Mouse (Mus musculus) forebrain, embryonic 14.5 days (tissue): ENCODE measurements around the gene Cep85l. TPM values are rescaled to one million over a fixed set of nuclear protein-coding genes. Genes with fewer than 3 reads are reported as not detected.

Source experiments
- ATAC-seq: fragments of 200-750 bp; cut with Nextera tagmentation; 2 replicates; pipeline ENCODE4 v1.8.0; 2017; ENCODE audit warnings: mild to moderate bottlenecking, moderate library complexity
- DNase-seq: peaks from one replicate; pipeline ENCODE4 v3.0.0-alpha.2; 2015; ENCODE audit warnings: low spot score
- H3K27ac ChIP-seq: fragments of 300-500 bp; sonication (generic); 2 replicates; pipeline ENCODE4 v1.5.1; 2014; ENCODE audit warnings: low read depth, mild to moderate bottlenecking, control low read depth, low read length, moderate library complexity
- H3K27me3 ChIP-seq: fragments of 300-500 bp; sonication (generic); replicated peaks from 2 replicates; pipeline ENCODE4 v1.6.1; 2014; ENCODE audit warnings: low read length, control low read depth, mixed read lengths; ENCODE audit not compliant: control insufficient read depth, insufficient read depth
- H3K36me3 ChIP-seq: fragments of 300-500 bp; sonication (generic); 2 replicates; pipeline ENCODE4 v1.6.1; 2014; ENCODE audit warnings: low read length, control low read depth; ENCODE audit not compliant: control insufficient read depth, insufficient read depth
- H3K4me1 ChIP-seq: fragments of 300-500 bp; sonication (generic); 2 replicates; pipeline ENCODE4 v1.6.1; 2014; ENCODE audit warnings: antibody characterized with exemption, low read length, control low read depth; ENCODE audit not compliant: control insufficient read depth, insufficient read depth
- H3K4me2 ChIP-seq: fragments of 300-500 bp; sonication (generic); 2 replicates; pipeline ENCODE4 v1.6.1; 2014; ENCODE audit warnings: mild to moderate bottlenecking, control low read depth, low read length
- H3K4me3 ChIP-seq: fragments of 300-500 bp; sonication (generic); 2 replicates; pipeline ENCODE4 v1.5.1; 2014; ENCODE audit warnings: low read depth, low read length, control low read depth
- H3K9ac ChIP-seq: fragments of 300-500 bp; sonication (generic); 2 replicates; pipeline ENCODE4 v1.6.1; 2014; ENCODE audit warnings: mild to moderate bottlenecking, low read length, control low read depth, moderate library complexity
- H3K9me3 ChIP-seq: fragments of 300-500 bp; sonication (generic); replicated peaks from 2 replicates; pipeline ENCODE4 v1.6.1; 2016; ENCODE audit warnings: low read length, control low read depth, mixed read lengths; ENCODE audit not compliant: control insufficient read depth
- WGBS: fragments of 180-500 bp; shearing (Covaris S2); extraction: QIAGEN DNeasy Blood & Tissue Kit; methylation state at CpG from one replicate; pipeline ENCODE4 v1.1.7; 2014; 5-methylcytosine and 5-hydroxymethylcytosine counted together
- polyA plus RNA-seq: library from polyadenylated mRNA; unstranded; fragments of >200 nt; fragmentation: Nextera tagmentation; extraction: Ambion mirVana; gene quantifications from 2 replicates; pipeline ENCODE4 v1.2.1, GENCODE M21; 2014

The Cep85l gene
- 10.3 and 12.2 TPM in 2 replicates for polyA plus RNA-seq

DNA sequence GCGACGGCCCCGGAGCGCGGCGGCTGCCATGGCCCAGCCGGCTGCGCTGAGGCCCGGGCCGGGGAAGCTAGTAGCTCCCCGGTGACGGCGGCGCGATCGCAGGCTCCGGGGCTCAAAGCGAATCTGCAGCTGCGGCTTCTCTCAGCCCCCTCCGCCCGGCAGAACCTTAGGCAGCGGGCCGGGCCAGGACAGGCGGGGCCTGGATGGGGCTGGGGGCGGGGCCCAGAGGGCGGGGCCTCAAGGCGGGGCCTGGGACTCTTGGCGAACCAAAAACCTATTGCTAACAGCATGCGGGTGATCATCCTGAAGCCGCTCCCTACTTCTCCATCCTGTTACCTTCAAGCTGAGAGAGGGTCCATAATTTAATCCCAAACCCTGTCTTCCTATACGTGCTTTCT, at the start of gene Cep85l:
Cep85l (minus strand) TSS at position 239 of the 398 bp plus-strand sequence.
- H3K4me1 ChIP-seq, result peaks cover 14% of the 10 kb centered on the region
- under 1% methylated on average over 22 of the region's 31 CpGs for WGBS
- H3K36me3 ChIP-seq, result no peaks in the 10 kb centered on the region
- H3K4me2 ChIP-seq, result peak within 1 kb of the TSS; percentile 65
- peak within 1 kb of the TSS; percentile 98 for H3K9ac ChIP-seq
- ATAC-seq (peak; percentile 99), DNase-seq (peak; percentile 95)
- H3K9me3 ChIP-seq, result no peaks in the 10 kb centered on the region
- no peaks in the 10 kb centered on the region for H3K27me3 ChIP-seq
- peak within 1 kb of the TSS; percentile 89 for H3K4me3 ChIP-seq
- H3K27ac ChIP-seq, result peak within 1 kb of the TSS; percentile 98

DNA sequence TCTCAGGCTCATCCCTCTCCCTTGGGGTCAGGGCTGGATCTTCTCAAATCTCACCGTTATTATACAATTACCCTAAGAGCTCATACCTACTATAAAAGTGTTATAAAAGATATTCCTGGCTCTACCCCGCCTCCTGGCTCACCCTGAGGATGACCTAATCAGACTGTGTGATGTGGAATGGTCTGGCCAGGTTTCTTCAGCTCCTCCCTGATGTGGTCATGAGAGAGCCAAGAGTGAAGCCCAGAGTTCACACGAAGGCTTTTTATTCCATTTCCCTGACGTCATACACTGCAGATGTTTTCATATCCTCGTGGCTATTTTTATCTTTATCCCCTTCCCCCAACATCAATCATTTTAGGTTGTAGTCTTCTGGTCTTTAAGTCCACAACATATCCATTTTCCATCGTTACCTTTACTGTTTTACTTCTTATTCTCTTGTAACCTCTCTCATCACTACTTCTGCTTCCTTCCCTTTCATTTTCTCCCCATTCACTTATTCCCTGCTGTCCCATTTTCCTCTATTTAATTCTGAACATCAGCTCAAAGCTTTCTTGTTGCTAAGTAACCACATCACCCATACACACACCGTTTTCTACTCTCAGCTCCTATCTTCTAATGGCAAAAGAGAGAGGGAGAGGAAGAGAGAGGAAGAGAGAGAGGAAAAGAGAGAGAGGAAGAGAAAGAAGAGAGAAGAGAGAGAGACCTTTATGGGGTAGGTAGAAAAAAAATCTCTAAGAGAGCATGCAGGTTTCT, 49.1 kb upstream of the Cep85l start:
- H3K4me3 ChIP-seq, result no peak overlapping the region
- H3K4me2 ChIP-seq, result no peak overlapping the region
- H3K36me3 ChIP-seq, result no peaks in the 10 kb centered on the region
- ATAC-seq (no peak), DNase-seq (peak; percentile 28)
- H3K4me1 ChIP-seq, result peaks cover 14% of the 10 kb centered on the region
- H3K27me3 ChIP-seq, result no peaks in the 10 kb centered on the region
- 58% methylated on average over 7 of the region's 7 CpGs for WGBS
- H3K9me3 ChIP-seq, result no peaks in the 10 kb centered on the region
- peak overlapping the region; percentile 70; the same call in 1 of the 2 replicates for H3K27ac ChIP-seq
- no peak overlapping the region for H3K9ac ChIP-seq

DNA sequence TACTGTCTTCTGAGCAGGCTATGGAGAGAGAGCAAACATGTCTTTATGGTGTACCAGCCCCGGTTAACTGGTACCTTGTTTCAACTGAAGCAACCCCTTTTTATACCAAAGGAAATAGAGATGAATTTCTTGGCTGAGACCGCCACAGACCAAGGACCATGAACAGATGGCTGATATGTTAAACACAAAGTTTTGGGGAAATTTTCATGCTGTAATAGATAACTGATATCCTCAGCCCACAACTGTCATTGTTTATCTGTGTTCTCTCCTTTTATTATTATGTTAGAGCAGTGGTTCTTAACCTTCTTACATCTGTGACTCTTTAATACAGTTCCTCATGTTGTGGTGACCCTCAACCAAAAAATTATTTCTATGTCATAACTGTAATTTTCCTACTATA, 46.8 kb upstream of the Cep85l start:
- WGBS, result 89% methylated on average over 2 of the region's 2 CpGs
- ATAC-seq (no peak), DNase-seq (no peak)
- H3K4me1 ChIP-seq, result peaks cover 14% of the 10 kb centered on the region
- no peak overlapping the region for H3K4me2 ChIP-seq
- no peak overlapping the region for H3K27ac ChIP-seq
- H3K9me3 ChIP-seq, result no peaks in the 10 kb centered on the region
- H3K9ac ChIP-seq, result no peak overlapping the region
- H3K36me3 ChIP-seq, result no peaks in the 10 kb centered on the region
- H3K27me3 ChIP-seq, result no peaks in the 10 kb centered on the region
- no peak overlapping the region for H3K4me3 ChIP-seq

DNA sequence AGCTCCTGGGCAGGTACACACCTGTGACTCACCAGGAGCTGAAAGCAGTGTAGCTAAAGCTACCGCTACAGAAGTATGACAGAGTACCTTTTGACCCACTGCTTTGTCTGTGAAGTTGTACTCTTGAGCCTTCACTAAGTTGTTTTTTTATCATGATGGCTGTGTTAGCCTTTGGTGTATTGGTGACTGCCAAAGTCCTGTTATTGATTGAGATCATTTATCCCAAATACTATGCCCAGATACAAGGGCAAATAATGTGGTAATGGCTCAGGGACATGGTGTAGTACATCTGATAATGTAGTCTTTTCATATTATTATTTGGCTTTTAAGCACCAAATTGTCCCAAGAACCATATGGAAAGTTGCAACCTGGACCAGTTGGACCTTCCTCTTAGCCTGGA, 43.3 kb upstream of the Cep85l start:
- no peak overlapping the region for H3K4me3 ChIP-seq
- DNase-seq (no peak), ATAC-seq (no peak)
- no peak overlapping the region for H3K27ac ChIP-seq
- no peaks in the 10 kb centered on the region for H3K4me1 ChIP-seq
- H3K36me3 ChIP-seq, result no peaks in the 10 kb centered on the region
- H3K9me3 ChIP-seq, result no peaks in the 10 kb centered on the region
- H3K9ac ChIP-seq, result no peak overlapping the region
- no peak overlapping the region for H3K4me2 ChIP-seq
- 98% methylated on average over 1 of the region's 1 CpGs for WGBS
- no peaks in the 10 kb centered on the region for H3K27me3 ChIP-seq

DNA sequence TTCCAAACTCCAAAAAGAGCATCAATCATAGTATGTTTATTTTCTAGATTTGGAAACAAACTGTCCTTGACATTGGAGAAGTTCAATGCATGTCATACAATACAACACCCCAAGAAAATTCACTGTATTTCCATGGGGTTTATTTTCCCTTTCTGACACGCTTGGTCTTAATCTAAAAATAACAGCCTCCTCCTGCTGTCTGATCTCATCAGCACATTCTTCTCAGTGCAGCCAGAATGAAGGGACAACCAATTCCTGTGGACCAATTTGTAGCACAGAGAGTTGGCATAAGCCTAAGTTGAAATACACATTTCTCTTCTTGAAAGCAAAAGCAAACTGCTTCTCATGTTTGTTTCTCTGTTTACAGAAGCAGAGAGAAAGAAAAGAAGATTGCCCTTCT, 42.5 kb upstream of the Cep85l start:
- WGBS, result 71% methylated on average over 1 of the region's 1 CpGs
- H3K4me2 ChIP-seq, result no peak overlapping the region

DNA sequence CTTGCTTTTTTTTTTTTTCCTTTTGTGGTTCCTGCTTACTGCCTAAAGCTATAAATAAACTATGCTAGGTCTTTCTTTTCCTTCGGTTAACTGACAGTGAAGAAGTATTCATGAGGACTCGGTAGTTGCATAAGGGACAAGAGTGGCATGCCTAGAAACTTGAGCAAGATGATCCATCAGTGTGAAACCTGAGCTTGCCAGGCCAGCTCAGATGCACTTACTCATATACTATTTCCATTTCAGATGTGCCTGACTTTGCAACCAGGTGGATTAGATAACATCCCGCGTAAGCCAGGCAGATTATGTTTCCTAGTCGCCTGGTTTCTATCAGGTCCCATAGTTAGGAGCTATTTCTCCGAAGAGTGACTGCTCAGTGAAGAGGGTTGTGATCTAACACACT, 41.9 kb upstream of the Cep85l start:
- Histone ChIP-seq H3K9ac (no peak overlapping the region), H3K9me3 (no peaks in the 10 kb centered on the region), H3K36me3 (no peaks in the 10 kb centered on the region), H3K4me1 (no peaks in the 10 kb centered on the region), H3K4me2 (no peak overlapping the region), H3K4me3 (no peak overlapping the region), H3K27me3 (no peaks in the 10 kb centered on the region), H3K27ac (no peak overlapping the region)
- no peak for ATAC-seq
- 88% methylated on average over 6 of the region's 6 CpGs for WGBS
- no peak for DNase-seq

More for the DNA sequence above, 42.5 kb upstream of the Cep85l start:
- Histone ChIP-seq H3K4me1 (no peaks in the 10 kb centered on the region), H3K36me3 (no peaks in the 10 kb centered on the region), H3K9ac (no peak overlapping the region), H3K9me3 (no peaks in the 10 kb centered on the region), H3K4me3 (no peak overlapping the region), H3K27ac (no peak overlapping the region), H3K27me3 (no peaks in the 10 kb centered on the region)
- ATAC-seq, result no peak
- DNase-seq, result no peak

DNA sequence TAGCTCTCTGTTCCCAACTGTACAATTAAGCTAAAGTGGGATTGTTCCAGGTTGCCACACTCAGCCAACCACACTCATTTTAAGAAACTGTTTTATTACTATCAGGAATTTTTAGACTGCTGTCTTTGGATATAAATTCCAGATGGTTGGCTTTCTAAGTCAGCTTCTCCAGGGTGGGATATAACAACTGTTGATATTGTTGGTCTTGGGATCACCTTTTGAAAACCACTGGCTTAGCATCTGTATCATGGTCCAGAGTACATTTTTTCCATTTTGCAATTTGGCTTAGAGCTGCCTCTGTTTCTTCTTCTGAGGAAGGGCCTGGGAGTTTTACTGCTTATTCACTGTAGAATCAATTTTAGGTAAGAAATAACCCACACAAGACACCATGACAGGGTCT, 40.3 kb upstream of the Cep85l start:
- H3K4me2 ChIP-seq, result no peak overlapping the region
- ATAC-seq (no peak), DNase-seq (no peak)
- H3K4me3 ChIP-seq, result no peak overlapping the region
- no peak overlapping the region for H3K9ac ChIP-seq
- H3K36me3 ChIP-seq, result no peaks in the 10 kb centered on the region
- H3K27me3 ChIP-seq, result no peaks in the 10 kb centered on the region
- H3K4me1 ChIP-seq, result no peaks in the 10 kb centered on the region
- no peaks in the 10 kb centered on the region for H3K9me3 ChIP-seq
- no peak overlapping the region for H3K27ac ChIP-seq

DNA sequence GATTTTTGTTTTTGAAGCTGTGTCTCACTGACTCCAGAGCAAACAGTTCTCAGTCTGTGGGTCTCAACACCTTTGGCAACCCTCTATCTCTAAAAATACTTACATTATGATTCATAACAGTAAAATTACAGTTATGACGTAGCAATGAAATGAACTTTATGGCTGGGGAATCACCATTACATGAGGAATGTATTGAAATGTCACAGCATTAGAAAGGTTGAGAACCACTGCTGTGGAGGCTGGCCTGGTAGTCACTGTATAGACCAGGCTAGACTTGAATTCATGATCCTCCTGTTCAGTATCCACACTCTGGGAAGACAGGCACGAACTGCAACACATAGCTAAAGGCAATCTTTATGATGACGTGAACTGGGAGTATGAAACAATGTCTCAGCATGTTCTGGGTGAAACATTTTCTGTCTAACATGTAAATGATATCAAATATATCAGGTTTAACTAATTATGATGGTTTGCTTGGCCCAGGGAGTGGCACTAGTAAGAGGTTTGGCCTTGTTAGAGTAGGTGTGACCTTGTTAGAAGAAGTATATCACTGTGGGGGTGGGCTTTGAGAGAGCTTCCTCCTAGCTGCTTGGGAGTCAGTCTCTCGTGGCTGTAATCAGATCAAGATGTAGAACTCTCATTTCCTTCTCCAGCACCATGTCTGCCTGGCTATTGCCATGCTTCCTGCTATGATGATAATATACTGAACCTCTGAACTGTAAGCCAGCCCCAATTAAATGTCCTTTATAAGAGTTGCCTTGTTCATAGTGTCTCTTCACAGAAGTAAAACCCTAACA, 39.6 kb upstream of the Cep85l start:
- Histone ChIP-seq H3K4me2 (no peak overlapping the region), H3K4me3 (no peak overlapping the region), H3K4me1 (no peaks in the 10 kb centered on the region), H3K36me3 (no peaks in the 10 kb centered on the region), H3K27me3 (no peaks in the 10 kb centered on the region), H3K9me3 (no peaks in the 10 kb centered on the region), H3K27ac (no peak overlapping the region), H3K9ac (no peak overlapping the region)
- ATAC-seq, result no peak
- DNase-seq, result no peak
- WGBS, result 76% methylated on average over 4 of the region's 4 CpGs

DNA sequence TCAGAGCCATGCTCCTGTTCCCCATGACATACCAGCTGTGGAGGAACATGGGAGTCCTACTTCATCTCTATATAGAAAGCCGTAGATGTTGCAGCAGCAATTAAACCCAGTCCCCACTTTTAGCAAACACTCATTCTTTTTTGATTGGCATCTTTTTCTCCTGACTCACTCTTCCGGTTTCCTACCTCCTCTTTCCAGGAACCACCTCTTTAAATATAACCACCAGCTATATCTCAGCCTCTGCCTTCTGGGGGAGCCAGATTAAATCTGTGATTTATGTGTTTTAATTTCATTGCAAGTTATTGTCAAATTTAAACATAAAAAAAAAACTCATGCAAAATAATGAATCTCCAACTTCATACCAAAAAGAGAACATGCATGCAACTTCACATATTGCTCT, 37.3 kb upstream of the Cep85l start:
- Histone ChIP-seq H3K4me1 (no peaks in the 10 kb centered on the region), H3K27me3 (no peaks in the 10 kb centered on the region), H3K9me3 (no peaks in the 10 kb centered on the region), H3K4me3 (no peak overlapping the region), H3K4me2 (no peak overlapping the region), H3K36me3 (no peaks in the 10 kb centered on the region), H3K9ac (no peak overlapping the region), H3K27ac (no peak overlapping the region)
- 79% methylated on average over 2 of the region's 2 CpGs for WGBS
- DNase-seq, result no peak
- no peak for ATAC-seq
